Mouse (Mus musculus): Measurements from ENCODE around the gene Dpagt1.

GRCm38 (mm10) chr9:44318076-44318825 lies 7.6 kb upstream of the Dpagt1 start:
- no peak for TF ChIP-seq CTCF (IDR thresholded peaks at IDR 0.05; ENCODE audit: borderline replicate concordance, control insufficient read depth, extremely low read depth, insufficient read depth, low read length, poor library complexity)
- TF ChIP-seq POLR2A (IDR thresholded peaks at IDR 0.05; ENCODE audit: control insufficient read depth, extremely low read depth, insufficient read depth, low read length, poor library complexity), result no peak
